Mouse (Mus musculus) midbrain, embryonic 16.5 days (tissue): ENCODE results near the gene Cfap157. TPM values are rescaled to one million over a fixed set of nuclear protein-coding genes. Genes with fewer than 3 reads are reported as not detected.

Experiments
- ATAC-seq: fragments of 200-750 bp; cut with Nextera tagmentation; 2 replicates; pipeline ENCODE4 v1.8.0; 2017; ENCODE audit warnings: moderate TSS enrichment
- H3K27ac ChIP-seq: fragments of 300-500 bp; sonication (generic); 2 replicates; pipeline ENCODE4 v1.5.1; 2014; ENCODE audit warnings: mild to moderate bottlenecking, low read length, mixed read lengths
- H3K27me3 ChIP-seq: fragments of 300-500 bp; sonication (generic); 2 replicates; pipeline ENCODE4 v1.6.1; 2014; ENCODE audit warnings: low read depth, low read length, mixed read lengths; ENCODE audit not compliant: control insufficient read depth, insufficient read depth
- H3K36me3 ChIP-seq: fragments of 300-500 bp; sonication (generic); 2 replicates; pipeline ENCODE4 v1.6.1; 2014; ENCODE audit warnings: mild to moderate bottlenecking, low read length, moderate library complexity, mixed read lengths; ENCODE audit not compliant: control insufficient read depth, insufficient read depth
- H3K4me1 ChIP-seq: fragments of 300-500 bp; sonication (generic); 2 replicates; pipeline ENCODE4 v1.6.1; 2014; ENCODE audit warnings: mild to moderate bottlenecking, low read length, mixed read lengths; ENCODE audit not compliant: control insufficient read depth, insufficient read depth
- H3K4me2 ChIP-seq: fragments of 300-500 bp; sonication (generic); 2 replicates; pipeline ENCODE4 v1.6.1; 2014; ENCODE audit warnings: mild to moderate bottlenecking, low read length, mixed read lengths
- H3K4me3 ChIP-seq: fragments of 300-500 bp; sonication (generic); 2 replicates; pipeline ENCODE4 v1.5.1; 2014; ENCODE audit warnings: low read depth, mild to moderate bottlenecking, low read length, moderate library complexity, mixed read lengths
- H3K9ac ChIP-seq: fragments of 300-500 bp; sonication (generic); 2 replicates; pipeline ENCODE4 v1.6.1; 2014; ENCODE audit warnings: low read depth, low read length, mixed read lengths
- H3K9me3 ChIP-seq: fragments of 300-500 bp; sonication (generic); replicated peaks from 2 replicates; pipeline ENCODE4 v1.6.1; 2014; ENCODE audit warnings: mild to moderate bottlenecking, low read length, mixed read lengths; ENCODE audit not compliant: control insufficient read depth, poor library complexity, severe bottlenecking
- WGBS: fragments of 180-500 bp; shearing (Covaris S2); extraction: QIAGEN DNeasy Blood & Tissue Kit; methylation state at CpG from one replicate; pipeline ENCODE4 v1.1.7; 2014; 5-methylcytosine and 5-hydroxymethylcytosine counted together
- polyA plus RNA-seq: library from polyadenylated mRNA; unstranded; fragments of >200 nt; fragmentation: Nextera tagmentation; extraction: Ambion mirVana; gene quantifications from 2 replicates; pipeline ENCODE4 v1.2.1, GENCODE M21; 2015

Gene Cfap157
- polyA plus RNA-seq, 1 experiment from 2014 or later, result 0.99 TPM

GRCm38 (mm10) chr2:32761361-32761760 is 22.9 kb downstream of the Cfap157 start:
- H3K9me3 ChIP-seq, result no peaks in the 10 kb centered on the region
- no peak overlapping the region for H3K27ac ChIP-seq
- no peak overlapping the region for H3K9ac ChIP-seq
- H3K36me3 ChIP-seq, result peaks cover 19% of the 10 kb centered on the region
- ATAC-seq, result no peak
- H3K4me2 ChIP-seq, result no peak overlapping the region
- H3K27me3 ChIP-seq, result no peaks in the 10 kb centered on the region
- H3K4me1 ChIP-seq, result peaks cover 13% of the 10 kb centered on the region
- H3K4me3 ChIP-seq, result no peak overlapping the region
- WGBS, result 88% methylated on average over 14 of the region's 14 CpGs

GRCm38 (mm10) chr2:32759001-32759400 is 25.2 kb downstream of the Cfap157 start:
- H3K27me3 ChIP-seq, result no peaks in the 10 kb centered on the region
- H3K36me3 ChIP-seq, result peaks cover 29% of the 10 kb centered on the region
- no peaks in the 10 kb centered on the region for H3K9me3 ChIP-seq
- 84% methylated on average over 2 of the region's 2 CpGs for WGBS
- H3K9ac ChIP-seq, result no peak overlapping the region
- no peak overlapping the region for H3K4me3 ChIP-seq
- H3K4me2 ChIP-seq, result no peak overlapping the region
- no peak for ATAC-seq
- H3K27ac ChIP-seq, result no peak overlapping the region
- H3K4me1 ChIP-seq, result peaks cover 13% of the 10 kb centered on the region

DNA sequence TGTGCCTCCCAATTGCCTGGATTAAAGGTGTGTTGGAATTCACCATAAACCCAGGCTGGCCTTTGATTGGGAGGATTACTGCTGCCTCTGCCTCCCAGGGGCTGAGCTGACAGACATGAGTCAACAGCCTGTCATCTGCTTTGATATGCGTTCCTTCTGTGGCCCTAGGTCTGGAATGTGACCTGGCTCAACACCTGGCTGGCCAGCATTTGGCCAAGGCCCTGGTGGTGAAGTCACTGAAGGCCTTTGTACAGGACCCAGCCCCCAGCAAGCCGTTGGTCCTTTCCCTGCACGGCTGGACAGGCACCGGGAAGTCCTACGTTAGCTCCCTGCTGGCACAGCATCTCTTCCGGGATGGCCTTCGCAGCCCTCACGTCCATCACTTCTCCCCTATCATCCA is 25.7 kb downstream of the Cfap157 start:
- no peak for ATAC-seq
- WGBS, result 81% methylated on average over 8 of the region's 8 CpGs
- H3K4me1 ChIP-seq, result peaks cover 13% of the 10 kb centered on the region
- no peak overlapping the region for H3K4me2 ChIP-seq
- H3K9me3 ChIP-seq, result no peaks in the 10 kb centered on the region
- no peaks in the 10 kb centered on the region for H3K27me3 ChIP-seq
- 0 out of 2 replicates have a peak overlapping the region, but pooled peaks have one; percentile 28 for H3K9ac ChIP-seq
- H3K36me3 ChIP-seq, result peaks cover 32% of the 10 kb centered on the region
- H3K27ac ChIP-seq, result no peak overlapping the region
- H3K4me3 ChIP-seq, result no peak overlapping the region

DNA sequence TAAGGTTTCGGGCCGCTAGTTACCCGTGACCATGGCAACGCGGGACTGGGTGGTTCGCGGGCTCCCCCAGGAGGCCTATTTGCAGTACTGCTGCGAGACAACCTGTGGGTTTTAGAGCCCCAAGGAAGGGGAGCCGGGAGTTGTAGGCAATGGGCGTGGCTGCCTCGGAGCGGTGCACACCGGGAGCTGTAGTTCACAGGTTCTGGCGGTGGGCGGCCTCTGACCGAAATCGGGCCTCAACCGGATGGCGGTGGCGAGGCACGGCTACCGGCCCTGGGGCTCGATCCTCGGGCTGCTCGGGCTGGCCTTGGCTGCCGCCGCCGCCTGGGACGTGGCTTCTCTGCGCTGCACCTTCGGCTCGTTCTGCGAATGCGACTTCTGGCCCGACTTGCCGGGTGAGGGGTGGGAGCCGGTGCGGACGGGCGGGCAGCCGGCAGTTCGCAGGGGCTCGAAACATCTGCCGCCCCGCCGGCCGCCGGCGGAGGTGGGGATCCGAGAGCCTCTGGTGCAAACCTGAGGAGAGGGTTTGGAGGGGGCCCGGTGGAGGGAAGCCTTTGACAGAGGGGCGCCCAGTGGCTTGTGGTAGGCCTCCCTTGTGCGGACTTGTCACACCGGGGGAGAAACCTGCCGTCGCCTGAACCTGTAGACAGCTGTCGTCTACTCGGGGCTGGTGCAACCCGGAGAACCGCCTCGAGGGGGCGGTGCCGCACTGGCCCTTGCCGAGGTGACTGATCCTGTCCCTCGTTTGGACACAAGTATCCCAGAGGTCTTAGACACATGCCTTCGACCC is 27.0 kb downstream of the Cfap157 start, which contains the start of gene Tor2a:
TSS of gene Tor2a (plus strand) at position 179 of the 790 bp plus-strand sequence.
- Histone ChIP-seq H3K4me1 (peaks cover 13% of the 10 kb centered on the region), H3K9me3 (no peaks in the 10 kb centered on the region), H3K4me2 (peak within 1 kb of the TSS; percentile 56), H3K27ac (peak within 1 kb of the TSS; percentile 91), H3K4me3 (peak within 1 kb of the TSS; percentile 66), H3K9ac (peak within 1 kb of the TSS; percentile 97), H3K27me3 (no peaks in the 10 kb centered on the region), H3K36me3 (peaks cover 40% of the 10 kb centered on the region)
- peak; percentile 93 for ATAC-seq
- 0% methylated on average over 65 of the region's 66 CpGs for WGBS

GRCm38 (mm10) chr2:32756674-32757055 is 27.6 kb downstream of the Cfap157 start:
- H3K9me3 ChIP-seq, result no peaks in the 10 kb centered on the region
- no peak overlapping the region; the same call in 1 of the 2 replicates for H3K27ac ChIP-seq
- peak overlapping the region; percentile 66 for H3K4me3 ChIP-seq
- H3K36me3 ChIP-seq, result peaks cover 36% of the 10 kb centered on the region
- peaks cover 13% of the 10 kb centered on the region for H3K4me1 ChIP-seq
- peak; percentile 49 for ATAC-seq
- no peaks in the 10 kb centered on the region for H3K27me3 ChIP-seq
- WGBS, result 26% methylated on average over 6 of the region's 6 CpGs
- peak overlapping the region; percentile 56; the same call in 1 of the 2 replicates for H3K4me2 ChIP-seq
- no peak overlapping the region for H3K9ac ChIP-seq

DNA sequence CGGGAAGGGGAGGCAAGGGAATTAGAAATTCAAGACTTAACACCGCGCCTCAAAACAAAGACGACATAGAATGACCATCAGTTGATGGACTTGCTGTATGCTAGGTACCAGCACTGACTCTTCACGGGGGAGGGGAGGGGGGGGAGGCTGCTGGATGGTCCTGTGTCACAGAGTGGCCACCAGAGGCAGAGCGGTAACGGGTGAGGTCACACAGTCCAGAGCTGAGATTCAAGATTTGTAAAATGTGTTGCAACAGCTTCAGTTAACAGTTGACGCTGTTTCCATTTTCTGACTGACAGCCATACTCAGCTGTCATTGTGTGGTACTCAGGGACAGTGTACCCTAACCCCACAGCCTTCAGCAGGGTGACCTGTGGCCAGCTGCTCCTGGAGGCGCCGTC is 32.0 kb downstream of the Cfap157 start:
- Histone ChIP-seq H3K9me3 (no peaks in the 10 kb centered on the region), H3K4me3 (no peak overlapping the region), H3K4me1 (peaks cover 10% of the 10 kb centered on the region), H3K27ac (no peak overlapping the region), H3K36me3 (peaks cover 41% of the 10 kb centered on the region), H3K9ac (no peak overlapping the region), H3K4me2 (no peak overlapping the region), H3K27me3 (no peaks in the 10 kb centered on the region)
- WGBS, result 61% methylated on average over 10 of the region's 10 CpGs
- no peak for ATAC-seq

DNA sequence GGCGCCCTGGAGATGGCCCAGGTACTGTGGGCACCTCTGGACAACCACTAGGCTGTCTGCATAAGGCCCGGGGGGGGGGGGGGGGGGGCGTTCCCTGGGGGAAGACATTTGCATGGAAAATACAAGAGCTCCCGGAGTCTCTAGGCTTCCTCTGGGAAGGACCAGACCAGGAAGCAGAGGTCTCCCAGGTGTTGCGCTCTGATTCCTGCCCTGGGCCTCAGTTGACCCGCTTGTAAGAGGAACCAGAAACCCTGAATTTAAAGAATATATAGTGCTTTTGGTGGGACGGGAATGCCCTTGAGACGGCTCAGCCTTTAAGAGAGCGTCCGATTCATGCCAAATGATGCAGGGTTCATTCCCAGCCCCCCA is 32.6 kb downstream of the Cfap157 start:
- H3K9ac ChIP-seq, result no peak overlapping the region
- H3K36me3 ChIP-seq, result peaks cover 45% of the 10 kb centered on the region
- peak overlapping the region; percentile 29 for H3K4me2 ChIP-seq
- H3K27ac ChIP-seq, result no peak overlapping the region
- 26% methylated on average over 7 of the region's 10 CpGs for WGBS
- no peak overlapping the region; the same call in 1 of the 2 replicates for H3K4me3 ChIP-seq
- ATAC-seq, result no peak
- peaks cover 10% of the 10 kb centered on the region for H3K4me1 ChIP-seq
- no peaks in the 10 kb centered on the region for H3K27me3 ChIP-seq
- no peaks in the 10 kb centered on the region for H3K9me3 ChIP-seq

DNA sequence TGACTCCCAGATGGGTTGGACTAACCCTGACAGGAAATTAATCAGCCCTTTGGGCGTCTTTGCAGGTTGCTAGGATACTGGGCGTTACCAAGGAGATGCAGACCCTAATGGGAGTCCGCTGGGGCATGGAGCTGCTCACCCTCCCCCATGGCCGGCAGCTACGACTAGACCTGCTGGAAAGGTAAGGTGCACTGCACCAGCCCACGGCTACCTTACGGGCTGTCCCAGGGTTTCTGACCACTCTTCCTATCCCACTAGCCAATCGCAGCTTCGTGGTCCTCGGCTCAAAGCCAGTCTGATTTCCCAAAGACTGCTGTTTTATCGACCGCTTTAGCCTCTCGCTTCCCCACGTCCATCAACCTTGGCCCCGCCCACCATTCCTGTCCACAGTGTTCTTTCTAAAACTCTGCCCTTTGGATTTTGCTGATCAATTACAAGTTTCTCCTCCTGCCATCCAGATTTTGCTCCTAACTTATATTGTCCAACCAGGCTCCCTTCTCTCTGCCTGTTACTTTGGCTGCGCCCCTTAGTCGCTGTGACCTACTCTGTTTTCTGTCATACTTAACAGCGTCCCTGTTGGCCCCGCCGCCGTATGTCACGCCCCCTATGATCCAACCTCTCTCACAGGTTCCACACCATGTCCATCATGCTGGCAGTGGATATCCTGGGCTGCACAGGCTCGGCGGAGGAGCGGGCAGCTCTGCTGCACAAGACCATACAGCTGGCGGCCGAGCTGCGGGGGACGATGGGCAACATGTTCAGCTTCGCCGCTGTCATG is 33.2 kb downstream of the Cfap157 start:
- Histone ChIP-seq H3K4me2 (peak overlapping the region; percentile 29), H3K27ac (no peak overlapping the region), H3K9ac (no peak overlapping the region), H3K4me3 (no peak overlapping the region; the same call in 1 of the 2 replicates), H3K27me3 (no peaks in the 10 kb centered on the region), H3K9me3 (no peaks in the 10 kb centered on the region), H3K4me1 (peaks cover 10% of the 10 kb centered on the region), H3K36me3 (peaks cover 48% of the 10 kb centered on the region)
- ATAC-seq, result peak; percentile 78
- WGBS, result 11% methylated on average over 31 of the region's 31 CpGs

GRCm38 (mm10) chr2:32750199-32750598 is 34.0 kb downstream of the Cfap157 start:
- peaks cover 55% of the 10 kb centered on the region for H3K36me3 ChIP-seq
- H3K27ac ChIP-seq, result no peak overlapping the region
- peaks cover 10% of the 10 kb centered on the region for H3K4me1 ChIP-seq
- no peaks in the 10 kb centered on the region for H3K27me3 ChIP-seq
- H3K9ac ChIP-seq, result no peak overlapping the region
- H3K4me3 ChIP-seq, result no peak overlapping the region
- H3K9me3 ChIP-seq, result no peaks in the 10 kb centered on the region
- 76% methylated on average over 7 of the region's 7 CpGs for WGBS
- no peak for ATAC-seq
- H3K4me2 ChIP-seq, result no peak overlapping the region
